Mouse (Mus musculus) spleen, postnatal 10 days (tissue): ENCODE data around the gene Cdh6.

Experiments used
- DNase-seq, 2 experiments: peaks; one replicate each; pipeline ENCODE4 v3.0.0; 2021 to 2022; ENCODE audit warnings: low spot score in 2 of 2

Cdh6 gene

GRCm38 (mm10) chr15:13155820-13156219, 17.7 kb downstream of the Cdh6 start:
- no peak for DNase-seq

DNA sequence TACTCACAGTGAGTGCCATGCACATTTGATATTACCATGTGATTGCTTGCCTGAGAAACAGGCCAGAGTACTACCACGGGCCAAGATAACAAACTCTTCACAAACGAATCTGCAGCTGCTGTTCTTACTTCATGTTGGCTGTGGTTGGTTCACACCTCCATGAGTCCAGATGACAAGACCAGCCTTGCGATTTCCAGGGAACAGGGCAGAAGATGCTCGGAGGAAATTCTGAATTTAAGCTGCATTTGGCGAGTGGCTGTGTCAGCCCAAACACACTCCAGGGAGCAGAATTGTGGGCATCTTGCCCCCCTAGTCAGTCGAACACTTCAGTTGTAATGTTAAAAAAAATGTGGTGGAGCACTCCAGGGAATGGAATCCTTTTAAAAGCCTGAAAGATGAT, 18.1 kb downstream of the Cdh6 start:
- DNase-seq = no peak

DNA sequence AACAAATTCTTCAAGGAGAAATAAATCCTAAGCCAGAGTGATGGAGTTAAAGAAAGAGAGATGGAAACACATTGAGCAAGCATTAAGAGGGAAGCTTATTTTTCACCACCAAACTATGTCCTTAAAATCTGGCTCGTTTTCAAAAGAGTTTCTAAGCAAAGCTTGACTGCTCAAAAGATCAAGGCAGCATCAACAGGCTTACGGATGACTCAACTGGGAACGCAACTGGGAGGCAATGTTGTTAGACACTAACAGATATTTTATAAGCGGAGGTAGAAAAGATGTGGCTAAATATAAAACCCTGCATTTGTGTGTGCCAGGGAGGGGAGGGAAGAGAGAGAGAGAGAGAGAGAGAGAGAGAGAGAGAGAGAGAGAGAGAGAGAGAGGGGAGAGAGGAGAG, 31.5 kb downstream of the Cdh6 start:
- no peak for DNase-seq

DNA sequence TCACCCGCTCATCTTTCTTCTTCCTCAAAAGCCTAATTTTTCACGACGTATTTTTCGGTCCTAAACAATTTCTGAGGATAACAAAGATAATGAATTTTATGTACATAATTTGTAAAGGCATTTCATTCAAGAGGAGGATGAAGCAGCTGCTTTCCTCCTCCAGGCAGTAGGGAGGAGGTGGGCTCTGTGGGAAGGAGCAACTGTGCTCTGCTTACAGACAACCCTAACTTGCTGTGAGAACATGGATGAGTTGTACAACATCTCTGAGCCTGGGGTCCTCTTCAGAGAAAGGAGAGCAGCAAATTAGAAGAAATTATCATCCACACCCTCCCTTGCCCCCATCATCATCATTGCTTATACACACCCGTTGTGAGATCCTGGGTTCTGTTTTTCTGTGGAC, 33.8 kb downstream of the Cdh6 start:
- DNase-seq = no peak

GRCm38 (mm10) chr15:13137166-13137565, 36.3 kb downstream of the Cdh6 start:
- DNase-seq = no peak

DNA sequence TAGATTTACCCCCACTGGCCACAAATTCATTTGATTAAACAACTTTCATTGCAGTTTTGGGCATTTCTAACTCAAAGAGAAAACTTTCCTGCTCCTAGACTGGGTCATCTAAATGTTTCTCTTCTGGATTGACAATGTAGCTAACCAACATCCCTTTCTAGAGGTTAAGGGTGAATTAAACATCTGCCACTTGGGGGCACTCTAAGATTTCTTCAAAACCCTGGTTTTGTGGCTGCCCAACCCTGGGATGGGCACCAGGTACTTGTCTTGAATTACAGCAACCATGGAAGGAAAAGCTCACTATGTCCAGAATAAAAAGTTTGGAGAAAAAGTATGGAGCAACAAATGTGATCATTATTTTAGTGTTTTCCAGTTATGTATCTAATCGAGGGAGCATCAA, 39.4 kb downstream of the Cdh6 start:
- DNase-seq = no peak

GRCm38 (mm10) chr15:13133370-13133769, 40.1 kb downstream of the Cdh6 start:
- no peak for DNase-seq

GRCm38 (mm10) chr15:13132493-13132892, 41.0 kb downstream of the Cdh6 start:
- DNase-seq = no peak

DNA sequence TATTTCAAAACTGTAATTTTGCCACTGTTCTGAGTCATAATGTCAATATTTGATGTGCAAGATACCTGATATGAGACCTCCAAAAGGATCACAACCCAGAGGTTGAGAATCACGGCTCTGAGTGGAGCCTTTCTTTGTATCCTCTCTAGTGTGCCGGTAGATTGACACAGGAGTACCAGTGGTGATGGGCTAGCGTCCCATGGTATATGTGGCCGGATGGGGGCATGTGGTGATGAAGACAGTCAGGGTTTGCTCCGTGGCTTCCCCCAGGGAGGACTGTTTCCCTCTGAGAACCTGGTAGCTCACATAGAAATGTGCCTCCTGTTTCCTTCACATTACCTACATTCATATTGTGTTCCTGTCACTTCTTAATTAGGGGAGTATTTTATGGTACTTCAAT, 43.2 kb downstream of the Cdh6 start:
- DNase-seq = no peak

- no peak for DNase-seq
Measured at GRCm38 (mm10) chr15:13100341-13100740, 73.1 kb downstream of the Cdh6 start.

- no peak for DNase-seq
Measured at GRCm38 (mm10) chr15:13097861-13098260, 75.6 kb downstream of the Cdh6 start.

DNA sequence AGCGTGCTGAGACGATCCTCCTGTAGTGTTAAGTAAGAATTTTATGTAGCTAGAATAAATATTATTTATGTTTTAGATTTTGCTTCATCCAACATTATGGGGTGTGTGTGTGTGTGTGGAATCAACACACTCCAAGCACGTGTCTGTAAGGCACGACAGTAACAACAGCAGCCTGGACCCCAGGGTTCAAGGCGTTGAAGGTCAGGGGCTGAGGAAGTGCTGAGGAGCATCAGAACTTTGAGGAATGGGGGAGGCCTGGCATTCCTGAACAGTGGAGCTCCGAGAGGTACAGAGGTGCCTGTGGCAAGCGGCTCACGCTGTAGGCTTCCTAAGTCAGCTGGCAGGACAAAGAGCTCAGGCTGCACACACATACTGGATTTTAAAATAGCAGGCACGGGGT, 78.1 kb downstream of the Cdh6 start:
- DNase-seq = no peak

DNA sequence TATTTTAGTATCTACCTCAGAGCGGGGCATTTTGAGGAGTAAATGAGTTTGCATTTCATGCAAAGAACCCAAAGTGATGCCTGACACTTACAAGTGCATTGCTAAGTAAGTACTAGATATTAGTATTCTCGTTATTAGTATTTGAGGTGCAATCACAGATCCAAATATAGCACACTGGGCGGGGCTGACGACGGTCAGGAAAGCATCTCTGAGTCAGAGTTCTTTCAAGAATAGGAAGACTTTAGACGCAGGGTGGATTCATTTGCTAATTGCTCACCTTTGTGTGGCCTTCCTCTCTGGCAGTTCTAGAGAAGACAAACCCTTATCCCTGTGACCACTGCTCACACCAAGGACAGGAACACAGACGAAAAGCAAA, 78.6 kb downstream of the Cdh6 start:
- no peak for DNase-seq

DNA sequence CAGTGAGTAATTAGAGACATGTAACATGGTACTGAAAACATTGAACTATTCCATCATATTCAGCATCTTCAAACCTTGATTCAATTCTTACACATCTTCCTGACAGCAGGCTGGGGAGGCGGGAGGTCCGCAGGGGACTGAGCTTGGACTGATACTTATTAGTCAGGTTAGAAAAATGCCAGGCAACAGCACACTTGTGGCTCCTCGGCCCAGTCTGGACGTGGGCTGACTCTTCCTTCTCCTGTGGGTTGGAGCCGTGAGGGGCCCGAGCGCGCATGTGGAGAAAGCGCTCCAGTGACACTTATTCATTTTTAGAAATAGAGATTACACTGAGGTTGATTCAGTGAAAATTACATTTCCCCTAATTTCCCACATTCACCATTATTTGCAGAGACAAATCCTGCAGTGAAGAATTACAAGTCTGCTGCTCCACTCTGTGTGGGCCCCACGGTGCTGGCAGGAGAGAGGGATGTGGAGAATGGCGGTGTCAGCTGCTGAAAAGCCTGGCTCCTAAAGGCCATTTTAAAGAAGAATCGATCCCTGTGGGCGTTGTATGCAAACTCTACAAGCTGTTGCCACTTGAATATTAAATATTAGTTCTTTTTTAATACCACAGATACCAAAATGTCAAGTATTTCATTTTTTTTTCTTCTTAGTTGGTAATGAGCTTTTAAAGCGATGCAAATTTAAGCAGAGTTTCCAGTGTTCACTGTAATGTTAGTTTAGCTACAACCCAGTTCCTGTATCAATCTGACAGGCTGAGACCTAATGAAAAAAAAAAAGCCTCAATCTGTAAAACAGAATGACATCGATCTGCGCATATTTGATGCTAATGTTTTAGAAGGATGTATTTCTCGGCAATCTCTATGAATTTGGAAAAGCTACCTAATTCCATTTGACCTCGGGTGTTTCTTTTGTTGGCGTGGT, 79.3 kb downstream of the Cdh6 start:
- DNase-seq = no peak

DNA sequence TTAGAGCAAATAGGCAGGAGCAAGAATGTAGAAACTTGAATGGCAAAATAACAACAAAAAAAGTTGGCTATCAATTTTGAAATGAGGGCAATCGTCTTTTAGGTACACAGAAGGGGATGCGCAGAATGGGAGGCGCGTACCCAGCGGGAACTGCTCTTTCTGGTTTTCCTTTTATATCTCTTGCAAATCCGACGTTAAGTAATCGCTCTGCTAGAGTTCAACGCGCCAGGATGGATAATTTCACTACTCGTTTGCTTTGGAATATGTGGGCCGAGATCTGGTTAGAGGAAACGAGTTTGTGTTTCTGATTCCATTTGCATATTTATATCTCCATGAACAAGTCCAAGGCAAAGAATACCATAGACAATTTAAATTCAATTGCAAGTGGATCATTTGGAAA, 81.4 kb downstream of the Cdh6 start:
- no peak for DNase-seq

GRCm38 (mm10) chr15:13088504-13089058, 84.9 kb downstream of the Cdh6 start:
- DNase-seq = peak in 1 of 2 experiments; percentile 23

DNA sequence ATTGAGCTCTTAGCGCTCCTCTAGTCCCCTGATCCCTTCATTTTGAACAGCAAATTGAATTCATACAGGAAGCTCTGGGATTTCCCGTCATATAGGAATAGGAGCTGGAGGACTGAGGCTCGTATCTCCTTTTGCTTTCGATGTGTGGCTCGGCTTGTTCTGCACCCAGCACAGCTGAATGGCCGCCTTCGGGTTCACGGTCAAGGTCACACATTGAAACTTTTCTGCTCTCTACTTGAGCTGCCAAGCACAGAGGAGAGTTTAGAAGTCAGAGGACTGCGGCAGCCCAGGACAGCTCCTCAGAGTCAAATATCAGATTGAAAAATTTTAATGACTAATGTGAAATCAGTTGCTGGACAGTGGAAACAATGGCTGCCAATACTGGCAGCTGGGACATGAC, 88.7 kb downstream of the Cdh6 start:
- no peak for DNase-seq

GRCm38 (mm10) chr15:13076908-13077669, 96.4 kb downstream of the Cdh6 start:
- no peak for DNase-seq

GRCm38 (mm10) chr15:13074047-13074446, 99.4 kb downstream of the Cdh6 start:
- DNase-seq = no peak

DNA sequence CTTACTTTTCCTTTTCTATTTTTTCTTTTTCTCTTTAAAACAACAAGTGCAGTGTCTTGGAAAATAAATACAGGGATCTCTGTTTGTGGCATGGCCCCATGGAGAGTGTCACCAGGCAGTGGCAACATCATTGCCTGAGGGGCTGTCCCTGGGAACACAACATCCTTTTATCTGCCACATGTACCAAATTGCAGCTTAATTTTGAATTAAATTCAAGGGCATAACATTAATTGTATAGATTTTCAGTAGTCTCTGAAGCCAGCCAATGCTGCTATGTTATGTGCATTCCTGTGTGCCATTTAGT, 105.3 kb downstream of the Cdh6 start:
- DNase-seq = no peak

DNA sequence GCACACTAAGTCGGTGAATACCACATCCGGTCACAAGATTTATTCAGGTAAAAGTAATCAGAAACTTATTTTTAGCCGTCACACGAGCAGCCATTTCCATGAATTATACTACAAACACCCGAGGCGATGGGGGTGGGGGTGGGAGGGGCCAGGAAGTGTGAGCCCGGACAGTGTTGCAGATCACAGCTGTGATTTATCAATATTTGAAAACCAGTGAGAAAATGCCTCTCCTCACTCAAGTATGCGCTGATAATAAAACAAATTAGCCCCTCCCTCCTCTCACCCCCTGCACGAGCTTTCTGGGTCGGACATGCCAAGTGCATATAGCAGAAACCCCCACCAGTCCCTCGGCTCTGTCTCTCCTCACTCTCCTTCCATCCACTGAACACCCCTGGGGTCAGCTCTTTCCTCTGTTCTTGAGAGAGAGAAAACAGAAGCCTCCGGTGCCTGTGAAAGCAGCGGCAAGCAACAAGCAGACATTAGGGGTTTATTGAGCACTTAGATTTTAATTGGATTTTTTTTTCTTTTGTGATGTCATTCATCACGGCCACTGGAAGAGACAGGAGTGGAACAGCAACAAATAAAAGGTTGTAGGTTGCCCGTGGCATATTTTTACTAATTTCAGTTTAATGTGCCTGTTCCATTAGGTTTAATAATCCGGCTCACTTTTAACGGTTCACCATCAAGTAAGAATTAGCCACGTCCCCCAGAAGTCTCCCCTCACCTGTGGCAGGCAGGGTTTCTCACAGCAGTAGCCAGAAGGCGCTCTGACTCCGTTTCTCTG, 105.9 kb downstream of the Cdh6 start:
- no peak for DNase-seq

DNA sequence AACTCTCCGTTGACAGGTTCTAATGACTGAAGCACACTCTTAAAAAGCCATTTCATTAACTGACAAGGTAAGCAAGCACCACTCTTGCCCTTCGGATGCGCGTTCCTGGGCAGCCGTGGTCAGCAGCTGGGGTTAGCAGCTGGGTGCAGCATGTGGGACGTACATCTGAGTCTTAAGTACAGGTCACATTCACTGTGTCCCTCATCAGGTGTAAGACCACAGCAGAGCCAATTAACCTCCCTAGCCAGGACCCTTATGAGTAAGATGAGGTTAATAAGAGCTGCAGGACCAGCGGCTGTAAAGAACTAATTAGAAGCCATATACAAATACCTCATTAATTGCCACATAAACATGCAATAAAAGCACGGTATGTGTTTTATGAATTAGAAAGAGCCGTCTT, 106.7 kb downstream of the Cdh6 start:
- no peak for DNase-seq
